Mouse (Mus musculus) ovary, adult 2 months (tissue): ENCODE data around the gene Sp3. TPM values are rescaled to one million over a fixed set of nuclear protein-coding genes. Genes with fewer than 3 reads are reported as not detected.

ENCODE experiments used
- polyA plus RNA-seq: library from polyadenylated mRNA; depleted of rRNA; stranded (reverse); fragments of >200 nt; gene quantifications from 2 replicates; pipeline ENCODE4 v1.2.3, GENCODE M21; 2012; rRNA removed

Gene Sp3
- polyA plus RNA-seq, result 23.9 and 30.1 TPM in 2 replicates

GRCm38 (mm10) chr2:72980337-72981074 lies at the start of gene Sp3:
TSS of gene Sp3 (minus strand) at chr2:72980446.

GRCm38 (mm10) chr2:72986616-72987015 lies 6.4 kb upstream of the Sp3 start, which contains the start of gene Gm11084:
TSS of gene Gm11084 (minus strand) at chr2:72986716.

Other genes with a start within 250 kb of the Sp3 start
- gene Gm11084, start 6.3 kb upstream of the Sp3 start, polyA plus RNA-seq, result not detected in 2 replicates
- 1.9 and 3.9 TPM in 2 replicates for gene Ola1, start 238.5 kb upstream of the Sp3 start, polyA plus RNA-seq